ENCODE assay signal across 13 mouse cellular contexts in the genomic region with DNA sequence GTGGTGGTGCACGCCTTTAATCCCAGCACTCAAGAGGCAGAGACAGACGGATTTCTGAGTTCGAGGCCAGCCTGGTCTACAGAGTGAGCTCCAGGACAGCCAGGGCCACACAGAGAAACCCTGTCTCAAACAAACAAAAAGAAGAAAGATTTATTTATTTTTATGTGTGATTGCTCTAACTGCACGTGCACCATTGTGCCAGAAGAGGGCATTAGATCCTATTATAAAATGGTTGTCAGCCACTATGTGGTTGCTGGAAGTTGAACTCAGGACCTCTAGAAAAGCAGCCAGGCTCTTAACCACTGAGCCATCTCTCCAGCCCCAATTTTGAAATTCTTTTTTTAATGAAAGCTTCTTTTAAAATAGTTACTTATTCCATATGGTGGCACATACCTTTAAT. TPM values are rescaled to one million over a fixed set of nuclear protein-coding genes. Genes with fewer than 3 reads are reported as not detected.
DNase-seq lines count a peak whose midpoint lies in the region; ATAC-seq and TF ChIP-seq lines count a peak whose summit lies in the region.
"Had no signal": no experiment of that assay in that cellular context is flagged by ENCODE, and none has a peak within 500 bp of the region (broad histone marks: within the 10 kb centered on the region; RNA-seq: fewer than 3 reads in every experiment).

No protein-coding gene starts in this region.

- ATAC-seq in kidney, postnatal 0 days (replicated peaks; ENCODE audit: low FRiP score, low read depth) = no peak

- H3K27ac ChIP-seq in kidney, postnatal 0 days = no peak overlapping the region
- H3K27ac ChIP-seq: lung, embryonic 15.5 days; neural tube, embryonic 12.5 days had no signal

- peak; percentile 48; the same call in 1 of the 2 replicates for TF ChIP-seq CTCF in kidney, postnatal 0 days (IDR thresholded peaks at IDR 0.05; ENCODE audit: low read depth)

- H3K4me1 ChIP-seq in kidney, postnatal 0 days (replicated peaks; ENCODE audit: insufficient read depth, low read length) = no peaks in the 10 kb centered on the region
- H3K4me1 ChIP-seq: lung, embryonic 15.5 days; neural tube, embryonic 12.5 days had no signal

- H3K9ac ChIP-seq in kidney, postnatal 0 days (ENCODE audit: low read depth, low read length) = no peak overlapping the region
- H3K9ac ChIP-seq: lung, embryonic 15.5 days; neural tube, embryonic 12.5 days had no signal

- no peaks in the 10 kb centered on the region for H3K9me3 ChIP-seq in kidney, postnatal 0 days (replicated peaks; ENCODE audit: low read length)
- H3K9me3 ChIP-seq: lung, embryonic 15.5 days; neural tube, embryonic 12.5 days had no signal

- H3K27me3 ChIP-seq in kidney, postnatal 0 days (ENCODE audit: insufficient read depth, low read length) = no peaks in the 10 kb centered on the region
- H3K27me3 ChIP-seq: lung, embryonic 15.5 days; neural tube, embryonic 12.5 days had no signal

- 90% methylated on average over 4 of the region's 4 CpGs for WGBS in kidney, postnatal 0 days

- H3K4me3 ChIP-seq in kidney, postnatal 0 days (replicated peaks; ENCODE audit: low read depth, low read length) = no peak overlapping the region
- H3K4me3 ChIP-seq: lung, embryonic 15.5 days; neural tube, embryonic 12.5 days had no signal

- H3K4me2 ChIP-seq in kidney, postnatal 0 days (ENCODE audit: low read length) = no peak overlapping the region
- H3K4me2 ChIP-seq: lung, embryonic 15.5 days; midbrain, embryonic 11.5 days; neural tube, embryonic 12.5 days had no signal

- H3K36me3 ChIP-seq in kidney, postnatal 0 days (ENCODE audit: insufficient read depth, low read length) = peaks cover 24% of the 10 kb centered on the region; the same call in 1 of the 2 replicates

- DNase-seq in kidney, postnatal 0 days (ENCODE audit: low spot score) = no peak
- DNase-seq in kidney, postnatal 4 days = no peak
- DNase-seq in 3T3-L1 (ENCODE audit: low read depth, low spot score) = peak; percentile 44
- DNase-seq in B cell, adult 2 months = peak; percentile 32 to 36
- DNase-seq in induced T-regulatory cell, adult 2 months (ENCODE audit: low read depth) = peak; percentile 50
- DNase-seq in frontal cortex, postnatal 14 days (ENCODE audit: low spot score in 2 of 2) = no peak
- DNase-seq in cerebellum, postnatal 36 days = no peak
- DNase-seq: cerebellum, adult 11-12 months; gastrocnemius, postnatal 25 days; kidney, adult 11 months had no signal

RNA-seq across cellular contexts. Expression of gene Rab1a, which starts 15.2 kb away (rescaled TPM):
- polyA plus RNA-seq in kidney, postnatal 0 days (2015; fragmentation: Nextera tagmentation; extraction: Ambion mirVana) = 322 and 341 TPM in 2 replicates

RNA-seq across cellular contexts. Expression of gene Cep68, which starts 32.8 kb away (rescaled TPM):
- polyA plus RNA-seq in kidney, postnatal 0 days (2015; fragmentation: Nextera tagmentation; extraction: Ambion mirVana) = 22.5 and 24.9 TPM in 2 replicates

Comparison
In these comparisons a context has a peak if more than half of its experiments do, and no peak if none do; other contexts are left out.
1. DNase-seq: peak in 3T3-L1 (single experiment), B cell, adult 2 months (2 of 2) and induced T-regulatory cell, adult 2 months (single experiment); none in kidney, postnatal 0 days (single experiment), kidney, postnatal 4 days (0 of 2), frontal cortex, postnatal 14 days (0 of 2) and cerebellum, postnatal 36 days (0 of 2).